Mouse (Mus musculus) retina, embryonic 14.5 days (tissue): ENCODE measurements around the gene Gm20604.

Experiments used
- DNase-seq: peaks from one replicate; pipeline ENCODE4 v3.0.0-alpha.2; 2015; ENCODE audit warnings: low spot score

Gm20604 gene

GRCm38 (mm10) chr12:102705906-102706640 lies 52.4 kb downstream of the Gm20604 start:
- no peak for DNase-seq

- DNase-seq: peak; percentile 93
Observed at GRCm38 (mm10) chr12:102705216-102705871, 53.1 kb downstream of the Gm20604 start.

GRCm38 (mm10) chr12:102704457-102705198 lies 53.8 kb downstream of the Gm20604 start, which contains the start of gene Itpk1:
Itpk1 (minus strand) TSS chr12:102704930.
- peak; percentile 68 for DNase-seq

GRCm38 (mm10) chr12:102703921-102704408 lies 54.5 kb downstream of the Gm20604 start:
- DNase-seq: peak; percentile 47

GRCm38 (mm10) chr12:102703441-102703840 lies 55.0 kb downstream of the Gm20604 start:
- no peak for DNase-seq

GRCm38 (mm10) chr12:102703111-102703412 lies 55.4 kb downstream of the Gm20604 start:
- peak; percentile 63 for DNase-seq

- DNase-seq: peak; percentile 92
Observed at GRCm38 (mm10) chr12:102702356-102703110, 55.9 kb downstream of the Gm20604 start.

- DNase-seq: no peak
Observed at GRCm38 (mm10) chr12:102701691-102702207, 56.7 kb downstream of the Gm20604 start.

GRCm38 (mm10) chr12:102700453-102700852 lies 58.0 kb downstream of the Gm20604 start:
- no peak for DNase-seq

- DNase-seq: no peak
Observed at GRCm38 (mm10) chr12:102699156-102699555, 59.3 kb downstream of the Gm20604 start.

GRCm38 (mm10) chr12:102698089-102698684 lies 60.3 kb downstream of the Gm20604 start:
- DNase-seq: peak; percentile 49

- no peak for DNase-seq
Observed at GRCm38 (mm10) chr12:102697381-102697780, 61.1 kb downstream of the Gm20604 start.

GRCm38 (mm10) chr12:102696635-102697354 lies 61.7 kb downstream of the Gm20604 start:
- DNase-seq: no peak

- DNase-seq: no peak
Observed at GRCm38 (mm10) chr12:102695369-102696239, 62.9 kb downstream of the Gm20604 start.

GRCm38 (mm10) chr12:102691761-102692160 lies 66.7 kb downstream of the Gm20604 start:
- no peak for DNase-seq
